Mouse (Mus musculus) embryo, embryonic 9.5 days (tissue): ENCODE data around the gene Hspb1.

ENCODE experiments used
- DNase-seq: peaks from one replicate; pipeline ENCODE4 v3.0.0-alpha.2; 2017; ENCODE audit errors: extremely low spot score

Hspb1 gene

DNA sequence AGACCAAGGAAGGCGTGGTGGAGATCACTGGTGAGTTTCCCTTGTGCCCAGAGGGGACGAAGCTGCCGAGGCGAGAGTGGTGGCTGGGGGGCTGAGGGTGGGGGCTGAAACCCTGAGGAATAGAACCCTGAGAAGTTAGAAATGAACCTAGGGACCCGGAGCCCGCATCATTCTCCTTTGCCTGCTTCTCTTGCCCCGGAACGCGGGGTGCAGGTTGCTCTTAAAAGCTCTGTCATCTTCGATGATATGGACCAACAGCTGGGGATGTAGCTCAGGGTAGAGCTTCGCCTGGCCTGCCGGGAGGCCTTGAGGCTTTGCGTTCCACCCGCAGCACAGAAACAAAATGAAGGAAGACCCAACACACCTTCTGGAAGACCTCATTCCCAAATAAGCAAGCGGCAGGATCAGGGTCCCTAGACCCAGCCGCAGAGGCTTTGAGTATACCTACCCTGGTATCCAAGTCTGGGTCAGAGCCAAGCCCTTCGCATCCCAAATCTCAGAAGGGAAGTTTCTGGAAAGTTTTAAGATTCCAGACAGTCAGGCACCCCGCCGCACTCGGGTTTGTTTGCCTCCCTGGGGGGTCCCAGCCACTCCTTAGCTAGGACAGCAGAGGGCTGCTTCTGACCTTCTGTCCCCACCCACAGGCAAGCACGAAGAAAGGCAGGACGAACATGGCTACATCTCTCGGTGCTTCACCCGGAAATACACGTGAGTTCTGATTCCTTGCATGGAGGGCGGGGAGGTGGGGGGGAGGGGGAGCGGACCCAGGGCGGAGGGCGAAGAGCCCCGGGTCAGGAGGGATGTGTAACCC lies 891 bp downstream of the Hspb1 start:
- no peak for DNase-seq

GRCm38 (mm10) chr5:135890323-135890722 lies 2.6 kb downstream of the Hspb1 start:
- no peak for DNase-seq

DNA sequence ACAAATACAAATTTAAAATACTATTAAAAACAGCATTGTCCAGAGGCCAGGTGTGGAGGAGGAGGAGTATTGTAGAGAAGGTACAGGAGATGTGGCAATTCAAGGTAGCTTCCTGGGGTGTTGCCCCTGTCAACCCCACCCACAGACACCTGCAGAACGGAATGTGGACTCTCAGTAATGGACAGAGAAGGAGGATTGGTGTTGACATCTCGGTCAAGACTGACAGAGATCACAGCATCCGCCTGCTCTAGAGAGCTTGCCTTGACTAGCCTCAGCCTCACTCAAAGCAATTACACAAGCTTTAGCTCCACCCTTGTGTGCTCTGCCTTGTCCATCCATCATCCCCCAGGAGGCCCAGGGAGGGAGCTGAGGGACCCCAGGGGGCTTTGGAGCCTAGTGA lies 3.2 kb downstream of the Hspb1 start:
- DNase-seq: no peak

GRCm38 (mm10) chr5:135892589-135893351 lies 5.1 kb downstream of the Hspb1 start:
- DNase-seq: no peak

DNA sequence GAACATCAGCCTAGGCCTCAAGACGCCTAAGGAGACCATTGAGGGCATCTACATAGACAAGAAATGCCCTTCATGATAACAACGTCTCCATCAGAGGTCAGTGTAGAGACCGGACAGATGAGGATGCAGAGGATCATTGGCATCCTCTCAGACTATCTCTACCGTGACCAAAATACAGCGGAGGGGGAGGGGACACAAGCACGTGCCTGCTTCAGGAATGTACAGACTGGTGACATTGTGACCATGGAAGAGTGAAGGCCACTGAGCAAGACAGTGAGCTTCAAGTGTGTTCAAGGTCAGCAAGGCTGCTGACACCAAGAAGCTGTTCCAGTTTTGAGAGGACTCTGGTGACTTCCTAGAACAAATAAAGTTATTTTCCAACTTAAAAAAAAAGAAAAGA lies 7.2 kb downstream of the Hspb1 start:
- no peak for DNase-seq

DNA sequence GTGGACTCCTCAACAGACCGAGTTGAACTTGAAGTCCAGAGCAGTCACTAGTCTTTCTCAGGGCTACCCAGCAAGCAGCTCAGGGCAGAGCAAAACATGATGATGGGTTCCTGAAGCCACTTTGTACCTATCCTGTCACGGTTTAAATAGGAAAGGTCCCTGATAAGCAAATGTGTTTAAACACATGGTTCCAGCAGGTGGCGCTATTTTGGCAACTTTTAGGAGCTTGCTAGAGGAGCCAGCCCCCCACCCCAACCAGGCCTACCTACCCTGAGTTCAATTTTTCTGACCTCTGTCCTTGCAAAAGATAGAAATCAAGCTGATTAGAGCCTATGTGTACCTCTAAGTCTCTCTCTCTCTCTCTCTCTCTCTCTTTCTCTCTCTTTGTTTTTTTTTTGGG lies 10.3 kb downstream of the Hspb1 start:
- no peak for DNase-seq

DNA sequence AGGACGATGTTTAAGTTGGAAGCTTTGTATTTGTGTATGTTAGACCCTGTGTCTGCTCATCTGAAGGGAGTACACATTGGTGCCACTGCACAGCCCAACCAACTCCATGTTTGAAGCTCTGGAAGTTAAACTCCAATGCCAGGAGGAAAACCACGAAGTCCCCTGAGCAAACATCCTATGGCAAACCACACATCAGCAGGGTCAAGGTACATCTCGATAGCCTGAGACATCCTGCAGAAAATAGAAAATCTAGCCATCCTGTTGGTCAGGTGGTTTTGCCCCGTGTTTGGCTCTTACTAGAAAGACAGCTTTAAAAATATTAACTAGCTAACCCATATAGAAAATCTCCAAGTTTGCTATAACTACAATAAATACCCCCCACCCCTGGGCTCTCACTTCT lies 11.3 kb downstream of the Hspb1 start:
- no peak for DNase-seq

GRCm38 (mm10) chr5:135899833-135900232 lies 12.1 kb downstream of the Hspb1 start:
- DNase-seq: no peak

DNA sequence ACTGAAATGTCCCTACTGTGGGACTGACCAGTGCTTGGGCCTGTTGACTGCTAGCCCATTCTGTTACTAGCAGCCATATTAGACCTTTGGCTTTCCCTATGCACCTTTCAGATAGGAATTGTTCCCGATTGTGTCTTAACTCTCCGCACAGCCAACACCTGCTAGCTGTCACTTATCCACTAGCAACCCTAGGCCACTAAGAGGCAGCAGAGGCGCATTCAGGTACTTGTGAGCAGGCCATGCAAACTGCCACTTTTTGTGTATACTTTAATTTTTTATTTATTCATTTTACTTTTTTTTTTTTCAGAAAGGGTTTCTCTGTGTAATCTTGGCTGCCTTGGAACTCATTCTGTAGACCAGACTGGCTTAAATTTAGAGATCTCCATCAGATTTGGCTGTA lies 13.0 kb downstream of the Hspb1 start:
- DNase-seq: no peak

- DNase-seq: no peak
Measured at GRCm38 (mm10) chr5:135901354-135902095, 13.8 kb downstream of the Hspb1 start.

- DNase-seq: no peak
Measured at GRCm38 (mm10) chr5:135903058-135903457, 15.3 kb downstream of the Hspb1 start.

- peak; percentile 94 for DNase-seq
Measured at GRCm38 (mm10) chr5:135903551-135904151, 15.9 kb downstream of the Hspb1 start.

DNA sequence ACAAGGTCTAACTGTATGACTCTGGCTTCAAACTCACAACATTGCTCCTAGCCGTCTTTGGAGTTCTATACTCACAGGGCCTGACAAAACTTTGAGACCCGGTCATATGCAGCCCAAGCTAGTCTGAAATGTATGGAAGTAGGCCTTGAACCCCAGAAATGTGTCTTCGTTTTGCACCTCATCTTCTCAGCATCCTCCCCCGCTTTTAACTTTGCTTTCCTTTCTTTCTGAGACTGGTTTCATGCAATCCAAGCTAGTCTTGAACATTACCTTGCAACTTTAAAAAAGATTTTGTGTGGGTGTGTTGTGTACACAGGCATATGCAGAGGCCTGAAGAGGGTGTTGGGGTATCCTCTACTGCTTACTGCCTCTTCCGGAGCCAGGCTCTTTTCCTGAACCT lies 16.5 kb downstream of the Hspb1 start:
- DNase-seq: no peak

DNA sequence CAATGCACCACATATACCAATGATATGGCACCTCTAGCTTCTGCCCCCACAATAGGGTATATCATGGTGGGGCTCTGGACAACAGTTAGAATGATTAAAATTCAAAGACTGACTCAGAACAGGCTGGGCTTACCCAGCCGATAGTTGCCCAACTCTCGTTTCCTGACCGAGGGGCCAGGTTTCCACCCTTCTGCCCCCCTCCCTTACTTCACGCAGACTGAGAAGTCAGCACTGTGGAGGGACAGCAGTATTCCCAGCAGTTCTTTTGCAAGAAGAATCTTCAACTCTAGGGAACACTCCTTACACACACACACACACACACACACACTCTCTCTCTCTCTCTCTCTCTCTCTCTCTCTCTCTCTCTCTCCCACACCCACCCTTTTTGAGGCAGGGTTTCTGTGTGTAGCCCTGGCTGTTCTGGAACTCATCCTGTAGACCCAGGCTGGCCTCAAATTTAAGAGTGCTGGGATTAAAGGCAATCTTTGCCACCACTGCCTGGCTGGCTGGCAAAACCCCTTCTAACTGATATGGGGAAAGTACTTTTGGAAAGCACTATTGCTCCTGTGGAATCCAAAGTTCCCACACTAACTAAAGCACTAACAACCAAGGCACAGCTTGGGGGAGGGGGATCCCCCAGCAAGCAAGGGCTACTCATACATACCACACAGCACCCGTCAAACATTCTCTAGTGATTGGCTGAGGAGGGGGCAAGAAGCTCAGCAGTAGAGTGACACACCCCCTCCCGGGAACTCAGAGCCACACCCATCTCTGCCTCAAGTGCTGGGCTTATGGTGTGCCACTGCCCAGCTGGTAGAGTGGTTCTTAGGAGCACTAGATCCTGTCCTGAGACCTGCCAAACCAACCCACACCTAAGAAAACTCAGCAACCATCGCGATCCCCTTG lies 17.9 kb downstream of the Hspb1 start:
- DNase-seq: no peak

DNA sequence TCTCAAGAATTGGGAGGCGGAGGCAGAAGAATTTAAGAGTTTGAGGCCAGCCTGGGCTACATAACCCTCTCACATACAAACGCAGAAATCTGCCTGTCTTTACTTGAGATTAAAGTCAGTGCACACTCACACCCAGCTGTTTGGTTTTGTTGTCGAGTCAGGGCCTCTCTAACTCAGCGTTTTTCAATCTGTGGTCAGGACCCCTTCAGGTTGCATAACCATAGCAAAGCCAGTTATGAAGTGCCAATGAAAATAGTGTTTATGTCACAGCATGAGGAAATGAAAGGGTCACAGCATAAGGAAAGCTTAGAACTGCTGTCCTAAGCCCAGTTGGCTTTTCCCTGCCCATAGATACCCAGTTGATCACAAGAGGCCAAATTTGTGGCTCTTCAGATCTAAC lies 19.1 kb downstream of the Hspb1 start:
- no peak for DNase-seq

DNA sequence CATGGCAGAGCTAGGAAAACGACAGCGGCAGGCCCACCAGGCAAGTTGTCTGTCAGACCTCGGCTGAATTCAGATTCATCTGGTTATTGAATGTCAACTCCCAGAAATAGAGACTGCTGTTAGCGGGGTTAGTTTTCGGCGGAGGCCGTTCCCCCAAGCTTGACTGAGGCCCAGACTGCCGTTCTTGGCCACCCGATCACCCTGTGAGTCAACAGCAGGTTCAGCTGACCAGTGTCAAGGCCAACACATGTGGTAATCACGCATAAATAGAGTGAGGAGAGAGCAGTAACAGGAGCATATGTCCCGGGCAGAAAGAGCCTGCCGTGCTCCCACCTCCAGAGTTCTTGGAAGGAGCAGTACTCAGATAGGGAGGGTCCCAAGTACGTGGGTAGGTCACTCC lies 19.5 kb downstream of the Hspb1 start:
- no peak for DNase-seq

- no peak for DNase-seq
Measured at GRCm38 (mm10) chr5:135908185-135908584, 20.5 kb downstream of the Hspb1 start.

GRCm38 (mm10) chr5:135908989-135909388 lies 21.3 kb downstream of the Hspb1 start:
- DNase-seq: no peak

GRCm38 (mm10) chr5:135909646-135910045 lies 21.9 kb downstream of the Hspb1 start:
- no peak for DNase-seq

GRCm38 (mm10) chr5:135910813-135911212 lies 23.1 kb downstream of the Hspb1 start:
- DNase-seq: no peak

GRCm38 (mm10) chr5:135911633-135912220 lies 24.0 kb downstream of the Hspb1 start:
- no peak for DNase-seq
